Mouse (Mus musculus) heart, postnatal 0 days (tissue): Measurements from ENCODE around the gene Btaf1. TPM values are rescaled to one million over a fixed set of nuclear protein-coding genes. Genes with fewer than 3 reads are reported as not detected.

Experiments used
- ATAC-seq: fragments of 200-750 bp; cut with Nextera tagmentation; 2 replicates; pipeline ENCODE4 v1.8.0; 2017; ENCODE audit warnings: low read depth, moderate number of reproducible peaks, moderate library complexity; ENCODE audit not compliant: insufficient read depth
- DNase-seq: peaks from one replicate; pipeline ENCODE4 v3.0.0-alpha.2; 2016; ENCODE audit warnings: low spot score
- H3K27ac ChIP-seq: fragments of 300-500 bp; sonication (generic); 2 replicates; pipeline ENCODE4 v1.5.1; 2014; ENCODE audit warnings: low read depth, mild to moderate bottlenecking
- H3K27me3 ChIP-seq: fragments of 300-500 bp; sonication (generic); 2 replicates; pipeline ENCODE4 v1.6.1; 2014; ENCODE audit warnings: low read length, mixed read lengths; ENCODE audit not compliant: control insufficient read depth, insufficient read depth
- H3K36me3 ChIP-seq: fragments of 300-500 bp; sonication (generic); replicated peaks from 2 replicates; pipeline ENCODE4 v1.6.1; 2014; ENCODE audit warnings: low read length, mixed read lengths; ENCODE audit not compliant: control insufficient read depth, insufficient read depth
- H3K4me1 ChIP-seq: fragments of 300-500 bp; sonication (generic); 2 replicates; pipeline ENCODE4 v1.6.1; 2014; ENCODE audit warnings: antibody characterized with exemption; ENCODE audit not compliant: control insufficient read depth, insufficient read depth
- H3K4me2 ChIP-seq: fragments of 300-500 bp; sonication (generic); 2 replicates; pipeline ENCODE4 v1.6.1; 2014; ENCODE audit warnings: low read depth, mild to moderate bottlenecking, low read length, moderate library complexity
- H3K4me3 ChIP-seq: fragments of 300-500 bp; sonication (generic); 2 replicates; pipeline ENCODE4 v1.5.1; 2014; ENCODE audit warnings: low read depth, low read length
- H3K9ac ChIP-seq: fragments of 300-500 bp; sonication (generic); replicated peaks from 2 replicates; pipeline ENCODE4 v1.6.1; 2014; ENCODE audit warnings: low read depth, low read length, mixed read lengths
- H3K9me3 ChIP-seq: fragments of 300-500 bp; sonication (generic); replicated peaks from 2 replicates; pipeline ENCODE4 v1.6.1; 2016; ENCODE audit warnings: low read length; ENCODE audit not compliant: control insufficient read depth
- CTCF ChIP-seq: IDR thresholded peaks from 2 replicates; pipeline ENCODE4 v1.5.1; 2016; ENCODE audit warnings: antibody characterized with exemption, control low read depth, low read depth
- EP300 ChIP-seq: IDR thresholded peaks from 2 replicates; pipeline ENCODE4 v1.6.1; 2016; ENCODE audit warnings: antibody characterized with exemption, low read depth
- WGBS: fragments of 180-500 bp; shearing (Covaris S2); extraction: QIAGEN DNeasy Blood & Tissue Kit; methylation state at CpG from one replicate; pipeline ENCODE4 v1.1.7; 2014; 5-methylcytosine and 5-hydroxymethylcytosine counted together
- polyA plus RNA-seq: library from polyadenylated mRNA; unstranded; fragments of >200 nt; fragmentation: Nextera tagmentation; extraction: Ambion mirVana; gene quantifications from 2 replicates; pipeline ENCODE4 v1.2.1, GENCODE M21; 2015
- total RNA-seq: library from RNA; depleted of rRNA; stranded (reverse); fragments of >200 nt; gene quantifications from 2 replicates; pipeline ENCODE4 v1.2.3, GENCODE M21; 2014; ENCODE audit warnings: low replicate concordance

The Btaf1 gene
- total and polyA plus RNA-seq, 2 experiments from 2014 or later: 2.9 to 12.6 TPM

GRCm38 (mm10) chr19:36932613-36933012 is 6.7 kb downstream of the Btaf1 start:
- no peaks in the 10 kb centered on the region for H3K9me3 ChIP-seq
- peaks cover 5% of the 10 kb centered on the region; the same call in 1 of the 2 replicates for H3K4me1 ChIP-seq
- H3K4me2 ChIP-seq: no peak overlapping the region
- WGBS: 69% methylated on average over 2 of the region's 2 CpGs
- no peaks in the 10 kb centered on the region for H3K27me3 ChIP-seq
- H3K4me3 ChIP-seq: no peak overlapping the region
- no peak for TF ChIP-seq CTCF
- TF ChIP-seq EP300: no peak
- ATAC-seq (no peak), DNase-seq (no peak)
- H3K36me3 ChIP-seq: 0 out of 2 replicates have a peak, but pooled peaks cover 4% of the 10 kb centered on the region
- H3K9ac ChIP-seq: no peak overlapping the region
- no peak overlapping the region for H3K27ac ChIP-seq

GRCm38 (mm10) chr19:36936285-36936684 is 10.4 kb downstream of the Btaf1 start:
- Histone ChIP-seq H3K27ac (no peak overlapping the region), H3K27me3 (no peaks in the 10 kb centered on the region), H3K4me1 (no peaks in the 10 kb centered on the region), H3K9me3 (no peaks in the 10 kb centered on the region), H3K9ac (no peak overlapping the region), H3K4me2 (no peak overlapping the region), H3K36me3 (0 out of 2 replicates have a peak, but pooled peaks cover 4% of the 10 kb centered on the region), H3K4me3 (no peak overlapping the region)
- whole genome bisulfite sequencing: 86% methylated on average over 4 of the region's 4 CpGs
- ATAC-seq (no peak), DNase-seq (no peak)
- no peak for TF ChIP-seq CTCF
- no peak for TF ChIP-seq EP300

GRCm38 (mm10) chr19:36938008-36938407 is 12.1 kb downstream of the Btaf1 start:
- Histone ChIP-seq H3K27ac (no peak overlapping the region), H3K4me3 (no peak overlapping the region), H3K4me2 (no peak overlapping the region), H3K9me3 (no peaks in the 10 kb centered on the region), H3K9ac (no peak overlapping the region), H3K27me3 (no peaks in the 10 kb centered on the region), H3K4me1 (no peaks in the 10 kb centered on the region), H3K36me3 (0 out of 2 replicates have a peak, but pooled peaks cover 4% of the 10 kb centered on the region)
- DNase-seq: no peak
- TF ChIP-seq CTCF (no peak), EP300 (no peak)
- ATAC-seq: no peak

GRCm38 (mm10) chr19:36940064-36940463 is 14.2 kb downstream of the Btaf1 start:
- Histone ChIP-seq H3K9ac (no peak overlapping the region), H3K27ac (no peak overlapping the region), H3K4me2 (no peak overlapping the region), H3K4me1 (no peaks in the 10 kb centered on the region), H3K9me3 (no peaks in the 10 kb centered on the region), H3K36me3 (0 out of 2 replicates have a peak, but pooled peaks cover 4% of the 10 kb centered on the region), H3K4me3 (no peak overlapping the region), H3K27me3 (no peaks in the 10 kb centered on the region)
- TF ChIP-seq EP300: no peak
- TF ChIP-seq CTCF: no peak
- WGBS: 76% methylated on average over 1 of the region's 1 CpGs
- no peak for DNase-seq
- ATAC-seq: no peak

- Histone ChIP-seq H3K9me3 (no peaks in the 10 kb centered on the region), H3K27me3 (no peaks in the 10 kb centered on the region), H3K9ac (no peak overlapping the region), H3K4me1 (no peaks in the 10 kb centered on the region), H3K36me3 (peaks cover 15% of the 10 kb centered on the region), H3K27ac (no peak overlapping the region), H3K4me3 (no peak overlapping the region), H3K4me2 (no peak overlapping the region)
- 33% methylated on average over 4 of the region's 4 CpGs for WGBS
- TF ChIP-seq EP300 (no peak), CTCF (no peak)
- no peak for ATAC-seq
- no peak for DNase-seq
Observed at GRCm38 (mm10) chr19:36953637-36954206, 27.8 kb downstream of the Btaf1 start.

GRCm38 (mm10) chr19:36958331-36958730 is 32.5 kb downstream of the Btaf1 start:
- ATAC-seq: no peak

More at GRCm38 (mm10) chr19:36958331-36958730, 32.5 kb downstream of the Btaf1 start:
- Histone ChIP-seq H3K4me3 (no peak overlapping the region), H3K4me1 (no peaks in the 10 kb centered on the region), H3K27me3 (no peaks in the 10 kb centered on the region), H3K27ac (no peak overlapping the region), H3K9me3 (no peaks in the 10 kb centered on the region), H3K9ac (no peak overlapping the region), H3K4me2 (no peak overlapping the region), H3K36me3 (peaks cover 36% of the 10 kb centered on the region)
- DNase-seq: no peak
- WGBS: 91% methylated on average over 4 of the region's 4 CpGs
- TF ChIP-seq EP300 (no peak), CTCF (no peak)
